Mouse (Mus musculus): ENCODE data around the gene Socs4.

Socs4 gene

DNA sequence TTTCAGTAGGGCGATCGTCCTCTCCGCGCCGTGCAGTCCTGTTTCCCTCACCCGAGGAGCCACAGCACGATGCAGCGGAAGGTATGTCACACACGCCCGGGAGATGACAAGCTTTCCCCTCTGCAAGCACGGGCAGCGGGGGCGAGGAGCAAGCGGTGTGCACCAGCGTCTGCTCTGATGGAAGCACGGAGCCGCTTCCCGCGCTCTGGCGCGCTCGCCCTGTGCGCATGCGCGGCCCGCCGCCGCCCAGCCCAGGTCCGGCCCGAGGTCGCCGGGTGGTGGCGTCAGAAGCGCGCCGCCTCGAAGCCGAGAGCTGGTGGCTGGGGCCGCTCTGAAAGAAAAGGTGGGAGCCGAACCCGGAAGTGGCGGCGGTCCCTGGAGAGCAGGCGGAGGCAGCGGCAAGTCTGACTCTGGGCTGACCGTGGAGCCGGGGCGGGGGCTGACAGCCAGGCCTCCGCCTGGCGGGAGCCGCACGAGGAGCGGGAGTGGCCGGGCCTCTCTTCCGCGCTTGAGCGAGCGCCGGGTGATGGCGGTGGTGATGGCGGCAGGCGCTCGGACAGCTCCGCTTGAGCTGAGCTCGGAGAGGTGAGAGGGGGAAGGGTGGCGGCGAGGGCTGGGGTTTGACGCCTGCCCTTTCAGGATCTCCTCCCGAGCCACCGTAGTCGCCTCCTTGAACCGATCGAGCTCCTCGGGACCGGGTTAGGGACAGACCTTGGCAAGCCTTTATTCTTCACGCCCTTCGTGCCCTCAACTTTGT, at the start of gene Socs4, which contains the start of gene Wdhd1:
Gene Socs4 (plus strand): TSS at position 295 of the 757 bp plus-strand sequence.
Gene Wdhd1 (minus strand): TSS at position 221 of the 757 bp plus-strand sequence.
- DNase-seq, result peak; percentile 96

DNA sequence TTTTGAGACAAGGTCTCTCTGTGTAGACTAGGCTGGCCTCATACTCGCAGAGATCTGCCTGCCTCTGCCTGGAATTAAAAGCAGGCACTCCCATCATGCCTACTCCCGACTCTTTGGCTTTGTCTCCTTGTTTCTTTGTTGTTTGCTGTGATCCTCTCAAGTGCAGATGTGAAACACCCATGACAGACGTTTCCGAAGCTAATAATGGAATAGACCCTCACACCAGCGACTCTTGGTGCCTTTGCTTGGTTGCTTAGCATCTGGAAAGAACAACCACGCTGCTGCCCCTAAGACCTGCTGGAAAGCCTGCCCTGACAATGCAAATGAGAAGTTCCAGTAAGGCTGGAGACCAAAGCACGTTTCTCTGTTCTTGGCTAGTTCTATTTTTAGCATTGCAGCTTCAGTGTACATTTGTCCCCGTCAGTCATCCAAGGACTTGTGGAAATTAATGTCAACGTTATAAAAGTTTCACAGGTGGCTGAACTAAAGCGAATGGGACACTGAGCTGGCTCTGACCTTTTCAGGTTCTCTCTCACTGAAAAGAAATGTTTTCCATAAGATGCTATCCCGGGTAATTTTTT, 46.8 kb upstream of the Socs4 start:
- DNase-seq, result no peak

DNA sequence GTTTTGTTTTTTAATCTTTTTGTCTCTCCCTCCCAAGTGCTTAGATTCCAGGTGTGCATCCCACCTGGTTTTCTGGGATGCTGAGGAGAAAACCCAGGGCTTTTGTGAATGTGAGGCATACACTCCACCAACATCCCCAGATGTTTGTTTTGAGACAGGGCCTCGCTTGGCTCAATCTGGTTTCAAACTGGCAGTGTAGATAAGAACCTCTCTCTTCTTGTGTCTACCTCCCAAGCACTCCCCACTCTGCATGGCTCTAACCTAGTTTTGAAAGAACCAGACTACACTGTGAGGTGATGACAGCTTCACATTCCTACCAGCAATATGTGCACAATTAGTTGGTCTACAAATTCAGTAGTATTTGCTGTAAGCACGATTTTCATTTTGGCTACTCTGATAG, 43.1 kb upstream of the Socs4 start:
- no peak for DNase-seq

DNA sequence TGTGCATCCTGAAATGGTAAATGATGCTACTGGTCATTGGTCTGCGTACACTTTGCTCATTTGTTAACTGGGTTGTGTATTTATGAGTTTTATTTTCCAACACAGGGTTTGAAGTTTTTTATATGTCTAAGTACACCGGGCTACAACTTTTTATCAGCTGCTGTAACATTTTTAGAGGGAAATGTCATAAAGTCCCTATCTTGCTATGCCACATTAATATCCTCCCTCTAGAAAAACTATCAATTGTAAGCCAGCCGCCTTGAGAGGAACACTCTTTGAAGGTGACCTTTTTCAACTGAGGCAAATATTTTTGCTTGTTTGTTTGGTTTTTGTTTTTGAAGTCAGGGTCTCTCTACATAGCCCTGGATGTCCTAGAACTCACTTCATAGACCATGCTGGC, 42.7 kb upstream of the Socs4 start:
- no peak for DNase-seq

DNA sequence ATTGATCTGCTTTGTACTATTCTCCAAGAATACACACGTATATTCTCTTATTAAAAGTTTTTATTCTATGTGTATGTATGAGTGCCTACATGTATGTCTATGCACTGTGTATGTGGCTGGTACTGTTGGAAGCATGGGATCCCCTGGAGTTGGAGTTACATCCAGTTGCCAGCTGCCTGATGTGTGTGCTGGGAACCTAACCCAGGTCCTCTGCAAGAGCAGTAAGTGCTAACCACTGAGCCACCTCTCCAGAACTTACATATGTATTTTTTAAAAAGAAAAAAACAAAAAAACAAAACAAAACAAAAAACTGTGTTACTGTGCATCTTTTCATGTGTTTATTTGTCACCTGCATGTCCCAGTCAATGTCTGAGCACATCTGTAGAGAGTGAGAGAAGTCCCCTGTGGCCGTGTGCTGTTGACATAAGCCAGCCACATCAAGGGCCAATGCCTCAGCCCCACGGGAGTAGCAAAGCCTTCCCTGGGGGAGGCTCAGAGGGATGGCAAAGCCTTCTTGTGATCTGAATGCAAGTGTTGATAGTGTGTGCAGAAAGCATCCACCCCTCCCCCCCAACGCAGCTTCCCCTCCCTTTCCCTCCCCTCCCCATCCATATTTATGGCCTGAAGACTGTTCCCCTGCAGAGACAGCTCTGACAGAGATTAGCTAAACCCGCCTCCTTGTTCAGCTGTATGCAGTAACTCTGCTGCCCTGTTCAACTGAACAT, 42.0 kb upstream of the Socs4 start:
- no peak for DNase-seq

DNA sequence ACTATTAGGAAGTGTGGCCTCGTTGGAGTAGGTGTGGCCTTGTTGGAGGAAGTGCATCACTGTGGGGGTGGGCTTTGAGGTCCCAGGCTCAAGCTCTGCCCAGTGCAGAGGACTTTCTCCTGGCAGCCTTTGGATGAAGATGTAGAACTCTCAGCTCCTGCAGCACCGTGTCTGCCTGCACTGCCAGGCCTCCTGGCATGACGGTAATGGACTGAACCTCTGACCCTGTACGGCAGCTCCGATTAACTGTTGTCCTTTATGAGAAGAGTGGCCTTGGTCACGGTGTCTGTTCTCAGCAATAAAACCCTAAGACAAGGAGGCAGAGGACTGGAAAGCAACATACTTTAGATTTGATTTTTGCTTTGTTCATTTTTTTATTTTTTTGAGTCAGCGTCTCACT, 40.2 kb upstream of the Socs4 start:
- DNase-seq, result no peak

DNA sequence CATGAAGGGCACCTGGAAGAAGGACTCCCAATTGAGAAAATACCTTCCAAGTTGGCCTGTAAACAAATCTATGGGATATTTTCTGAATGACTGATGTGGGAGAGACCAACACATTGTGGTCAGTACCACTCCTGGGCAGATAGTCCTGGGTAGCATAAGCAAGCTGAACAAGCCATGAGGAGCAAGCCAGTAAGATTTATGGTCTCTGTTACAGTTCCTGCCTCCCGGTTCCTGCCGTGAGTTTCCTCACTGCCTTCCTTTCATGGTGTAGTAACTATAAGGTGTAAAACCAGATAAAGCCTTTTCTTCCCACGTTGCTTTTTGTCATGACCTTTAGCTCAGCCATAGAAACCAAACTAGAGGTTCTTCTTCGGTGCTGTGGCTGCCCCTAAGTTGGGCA, 39.4 kb upstream of the Socs4 start:
- no peak for DNase-seq

DNA sequence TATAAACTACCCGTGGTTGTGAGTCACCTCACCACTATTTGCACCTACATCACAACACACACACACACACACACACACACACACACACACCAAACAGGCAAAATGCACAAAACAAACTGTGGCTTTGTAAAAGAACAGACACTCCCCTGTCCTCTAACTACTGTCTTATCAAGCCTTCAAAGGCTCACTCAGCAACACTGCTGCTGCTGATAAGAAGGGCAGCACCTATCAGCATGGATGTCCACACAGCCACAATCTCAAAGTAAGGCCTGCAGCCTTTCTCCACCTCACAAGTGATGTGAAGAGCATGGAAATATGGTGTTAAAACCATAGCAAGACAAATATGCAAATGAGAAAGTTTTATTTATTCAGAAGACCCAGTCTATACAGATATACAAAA, 36.1 kb upstream of the Socs4 start:
- no peak for DNase-seq

DNA sequence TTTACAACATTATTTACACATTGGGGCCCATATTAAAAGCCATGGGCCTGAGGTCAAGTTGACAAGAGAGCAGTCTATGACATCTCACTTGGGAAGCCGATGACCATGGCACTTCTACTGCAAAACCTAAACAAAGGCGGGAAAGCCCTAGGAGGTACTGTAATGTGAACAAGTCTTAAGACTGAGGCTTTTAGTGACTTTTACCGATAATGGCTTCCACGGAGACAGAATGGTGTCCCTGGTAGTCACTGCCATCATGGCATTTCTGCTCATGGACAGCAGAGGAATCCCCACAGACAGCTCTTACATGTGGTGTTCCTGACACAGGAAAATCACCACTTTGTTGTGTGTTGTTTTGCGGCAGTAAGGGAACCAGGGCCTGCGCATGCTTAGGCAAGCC, 35.7 kb upstream of the Socs4 start:
- DNase-seq, result no peak

DNA sequence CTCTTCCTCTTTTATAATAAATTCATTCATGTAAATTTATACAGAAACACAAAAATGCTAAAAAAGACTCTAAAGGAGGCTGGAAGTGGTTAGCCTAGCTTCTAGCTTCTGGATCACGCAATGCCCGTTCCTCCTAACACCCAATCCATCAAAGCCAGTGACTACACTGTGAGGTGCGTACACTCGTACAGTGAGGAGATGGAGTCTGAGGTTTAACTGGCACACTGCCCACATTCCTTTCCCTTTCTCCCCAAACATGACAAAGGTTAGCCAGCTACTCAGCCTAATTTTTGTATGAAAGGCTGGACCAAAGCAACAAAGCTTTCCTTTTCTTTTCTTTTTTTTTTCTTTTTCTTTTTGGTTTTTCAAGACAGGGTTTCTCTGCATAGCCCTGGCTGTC, 34.0 kb upstream of the Socs4 start:
- DNase-seq, result no peak

DNA sequence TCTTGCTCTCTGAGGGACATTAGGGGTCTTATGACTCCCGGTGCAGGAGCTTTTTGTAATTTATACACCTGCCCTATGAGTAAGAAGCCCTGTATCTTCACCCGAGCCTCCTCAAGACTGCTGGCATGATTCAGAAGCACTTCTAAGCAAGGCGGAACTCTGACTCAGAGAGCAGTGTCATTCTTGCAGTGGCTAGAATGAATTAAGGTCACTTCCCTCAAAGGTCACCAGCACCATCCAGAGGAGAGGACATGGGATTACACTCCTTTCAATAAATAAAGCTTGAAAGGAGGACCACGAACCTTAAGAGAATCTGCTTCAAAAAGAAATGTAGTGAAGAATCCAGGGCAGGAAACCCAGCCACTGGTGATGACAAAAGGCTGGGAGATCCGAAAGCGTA, 26.9 kb upstream of the Socs4 start:
- no peak for DNase-seq

DNA sequence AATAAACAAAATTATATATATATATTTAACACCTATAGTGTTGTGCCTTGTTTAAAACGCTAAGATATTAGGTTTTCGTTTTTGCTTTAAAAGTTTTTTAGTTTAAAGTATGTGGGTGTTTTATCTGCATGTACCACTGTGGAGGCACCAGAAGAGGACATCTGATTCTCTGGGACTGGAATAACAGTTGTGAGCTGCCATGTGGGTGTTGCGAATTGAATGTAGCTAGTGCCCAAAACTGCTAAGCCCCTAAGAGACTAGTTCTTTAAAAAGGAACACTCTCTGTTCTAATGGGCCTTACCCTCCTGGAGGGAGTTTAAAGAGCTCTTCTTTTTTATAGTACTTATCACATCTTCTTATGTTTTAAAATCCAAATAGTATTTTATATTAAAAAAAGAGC, 11.9 kb upstream of the Socs4 start:
- DNase-seq, result no peak

DNA sequence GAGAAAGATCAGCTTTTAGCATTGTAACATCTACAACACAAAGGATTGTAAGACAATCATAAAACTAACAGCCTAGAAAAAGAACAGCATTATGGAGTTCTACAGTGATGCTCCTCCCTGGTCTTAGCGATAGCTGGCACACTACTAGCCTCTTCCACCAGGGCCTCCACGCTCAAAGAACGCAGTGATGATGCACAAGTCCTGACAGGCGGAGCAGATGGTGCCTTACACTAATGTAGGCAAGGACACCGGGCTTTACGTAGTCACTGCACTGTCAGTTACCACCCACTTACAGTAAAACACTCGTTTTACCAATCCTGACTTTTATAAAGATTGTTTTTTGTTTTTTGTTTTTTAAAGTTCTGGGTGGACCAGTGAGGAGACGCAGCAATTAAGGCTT, 10.9 kb upstream of the Socs4 start:
- DNase-seq, result peak; percentile 11

DNA sequence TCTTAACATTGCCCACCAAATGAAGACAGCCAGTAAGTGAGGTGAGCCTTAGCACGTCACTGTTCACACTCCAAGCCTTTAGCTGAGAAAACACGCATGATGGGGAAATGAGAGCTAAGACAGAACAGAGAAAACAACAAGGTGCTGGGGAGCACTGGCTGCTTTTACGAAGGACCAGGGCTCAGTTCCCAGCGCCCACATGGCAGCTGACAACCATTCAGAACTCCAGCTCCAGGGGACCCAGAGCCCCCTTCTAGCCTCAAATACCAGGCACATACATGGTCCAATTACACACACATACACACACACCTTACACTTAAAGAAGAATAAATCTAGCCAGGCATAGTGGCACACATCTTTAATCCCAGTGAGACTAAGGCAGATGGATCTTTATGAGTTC, 7.7 kb upstream of the Socs4 start:
- no peak for DNase-seq

DNA sequence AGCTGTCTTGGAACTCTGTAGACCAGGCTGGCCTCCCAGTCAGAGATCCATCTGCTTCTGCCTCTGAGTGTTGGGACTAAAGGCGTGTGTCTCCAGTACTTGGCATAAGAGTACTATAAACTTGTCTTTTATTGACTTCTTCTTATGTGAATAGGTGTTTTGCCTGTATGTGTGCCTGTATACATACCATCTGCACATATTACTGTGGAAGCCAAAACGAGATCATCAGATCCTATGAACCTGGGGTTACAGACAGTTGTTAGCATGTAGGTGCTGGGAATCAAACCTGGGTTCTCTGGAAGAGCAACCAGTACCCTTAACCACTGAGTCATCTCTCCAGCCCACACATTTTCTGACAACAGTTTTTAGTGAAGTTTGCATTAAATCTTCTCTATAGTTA, 7.0 kb upstream of the Socs4 start:
- no peak for DNase-seq

DNA sequence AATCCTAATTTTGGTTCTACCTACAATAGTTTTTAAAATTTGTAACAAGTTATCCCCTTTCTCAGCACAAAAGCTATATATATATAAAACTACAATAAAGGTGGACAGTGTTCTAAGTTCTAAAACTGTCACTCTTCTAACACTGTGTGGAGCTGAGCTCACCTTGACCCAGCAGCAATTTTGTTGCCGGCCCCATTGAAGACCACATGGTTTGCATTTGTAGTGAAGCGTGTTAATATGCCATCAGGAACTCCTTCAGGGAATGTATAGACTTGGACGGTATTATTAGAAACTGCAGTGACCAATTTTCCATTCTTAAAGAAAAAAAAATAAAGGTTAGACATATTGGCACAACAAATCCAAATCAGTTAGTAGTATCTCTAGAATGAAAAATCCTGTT, 3.0 kb upstream of the Socs4 start:
- DNase-seq, result no peak

DNA sequence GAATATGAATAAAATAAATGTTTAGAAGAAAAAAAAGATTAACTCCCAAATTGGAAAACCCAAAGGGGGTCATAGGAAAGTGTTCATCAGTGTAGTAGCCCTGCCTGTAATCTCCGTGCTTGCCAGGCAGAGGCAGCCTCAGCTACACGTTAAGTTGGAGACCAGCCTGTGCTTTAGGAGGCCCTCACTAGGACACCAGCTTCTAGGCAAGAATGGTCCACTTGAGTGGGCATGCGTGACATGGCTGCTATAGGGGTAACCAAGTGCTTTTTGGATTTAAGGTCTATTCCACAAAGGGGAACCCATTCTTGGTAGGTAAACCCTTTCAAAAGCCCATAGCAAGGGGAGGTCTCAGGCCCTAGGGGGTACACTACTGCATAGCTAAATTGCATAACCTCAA, 1.3 kb upstream of the Socs4 start:
- DNase-seq, result no peak

DNA sequence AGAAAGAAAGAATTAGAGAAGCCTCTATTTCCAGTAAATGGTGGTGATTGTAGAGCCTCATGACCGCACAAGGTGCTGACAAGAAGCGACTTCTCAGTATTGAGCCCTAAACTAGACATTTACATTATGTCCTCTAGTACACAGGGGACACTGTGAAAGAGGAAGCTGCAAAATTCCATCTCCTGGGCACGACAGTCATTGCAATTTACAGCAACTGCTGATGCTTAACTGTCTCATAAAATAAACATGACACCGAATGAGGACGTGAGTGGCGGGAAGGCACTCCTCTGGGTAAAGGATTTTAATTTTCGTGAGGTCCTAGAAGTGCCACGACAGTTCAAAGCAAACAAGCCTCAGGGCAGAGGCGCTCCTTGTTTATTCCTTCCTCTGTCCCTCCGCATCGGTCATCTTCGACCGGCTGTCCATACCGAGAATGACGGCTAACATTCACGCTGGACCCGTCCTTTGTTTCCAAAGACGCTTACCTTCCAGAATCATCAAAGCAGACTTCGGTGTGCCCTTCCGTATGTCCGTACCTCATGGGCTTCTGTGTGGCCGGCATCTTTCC, 611 bp upstream of the Socs4 start:
- DNase-seq, result no peak

DNA sequence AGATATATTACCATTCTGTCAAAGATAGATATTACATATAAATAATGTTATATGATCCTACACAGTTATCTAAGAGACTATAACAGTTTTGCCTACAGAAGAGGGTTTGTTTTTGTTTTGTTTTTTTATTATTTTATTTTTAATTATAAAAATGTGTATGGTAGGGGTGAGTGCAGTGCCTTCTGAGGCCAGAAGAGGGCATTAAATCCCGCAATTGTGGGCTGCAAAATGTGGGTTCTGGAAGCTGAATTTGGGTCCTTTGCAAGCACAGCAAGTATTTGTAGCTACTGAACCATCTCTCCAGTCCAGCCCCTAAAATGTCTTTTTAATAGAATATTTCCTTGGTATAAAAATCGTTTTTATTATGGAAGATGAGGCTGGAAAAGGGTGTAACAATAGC, 2.3 kb downstream of the Socs4 start:
- DNase-seq, result no peak

DNA sequence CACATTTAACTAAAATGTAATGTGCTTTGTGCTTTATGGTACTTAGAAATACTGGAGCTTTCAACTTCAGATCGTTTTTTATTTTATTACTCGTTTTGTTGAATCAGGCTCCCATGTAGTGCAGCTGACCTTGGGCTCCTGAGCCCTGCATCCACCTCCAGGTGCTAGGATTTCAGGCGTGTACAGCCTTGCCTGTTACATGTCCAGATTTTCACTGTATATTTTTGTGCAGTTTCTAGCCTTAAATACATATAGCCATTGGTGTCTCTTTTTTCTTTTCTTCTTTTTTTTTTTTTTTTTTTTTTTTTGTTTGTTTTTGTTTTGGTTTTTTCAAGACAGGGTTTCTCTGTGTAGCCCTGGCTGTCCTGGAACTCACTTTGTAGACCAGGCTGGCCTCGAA, 4.8 kb downstream of the Socs4 start:
- DNase-seq, result no peak

DNA sequence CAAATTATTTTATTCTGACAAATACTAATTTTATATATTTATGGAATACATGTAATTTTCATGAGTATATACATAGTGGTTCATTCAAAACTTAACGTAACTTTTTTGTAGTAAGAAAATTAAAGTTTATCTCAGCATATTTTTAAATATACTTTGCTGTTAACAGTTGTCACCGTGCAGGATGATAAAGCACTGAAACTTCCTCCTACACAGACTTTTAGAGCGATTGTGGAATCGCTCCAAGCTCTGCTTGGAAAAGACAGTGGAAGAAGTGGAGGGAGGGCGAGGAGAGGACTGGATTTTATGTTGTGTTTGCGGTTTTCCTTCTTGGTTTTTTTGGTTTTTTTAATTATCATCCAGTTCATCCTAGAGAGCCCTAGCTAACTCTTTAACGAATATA, 6.8 kb downstream of the Socs4 start:
- no peak for DNase-seq

DNA sequence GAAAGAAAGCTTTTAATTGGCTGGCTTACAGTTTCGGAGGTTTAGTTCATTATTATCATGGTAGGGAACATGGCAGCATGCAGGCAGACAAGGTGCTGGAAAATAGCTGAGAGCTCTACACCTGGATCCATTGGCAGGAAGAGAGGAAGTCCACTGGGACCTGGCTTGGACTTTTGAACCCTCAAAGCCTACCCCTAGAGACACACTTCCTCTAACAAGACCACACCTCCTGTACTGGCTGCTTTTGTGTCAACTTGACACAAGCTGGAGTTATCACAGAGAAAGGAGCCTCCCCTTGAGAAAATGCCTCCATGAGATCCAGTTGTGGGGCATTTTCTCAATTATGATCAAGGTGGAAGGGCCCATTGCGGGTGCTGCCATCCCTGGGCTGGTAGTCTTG, 8.5 kb downstream of the Socs4 start:
- no peak for DNase-seq

DNA sequence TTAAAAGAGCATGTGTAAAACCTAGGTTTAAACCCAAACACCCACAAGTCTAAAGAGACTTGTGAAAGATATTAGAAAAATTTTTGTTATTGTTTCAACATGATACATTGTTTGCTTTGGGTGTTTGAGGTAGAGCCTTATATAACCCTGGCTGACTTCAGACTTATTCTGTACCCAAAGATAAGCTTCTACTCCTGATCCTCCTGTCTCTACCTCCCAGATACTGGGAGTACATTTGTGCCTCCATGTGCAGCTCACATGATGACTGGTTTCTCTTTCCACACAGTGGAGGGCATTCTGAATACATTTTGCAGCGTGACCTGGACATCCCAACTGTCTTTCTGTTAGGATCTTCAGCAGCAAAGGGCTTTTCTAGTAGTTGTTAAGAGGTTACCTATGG, 9.5 kb downstream of the Socs4 start:
- no peak for DNase-seq

DNA sequence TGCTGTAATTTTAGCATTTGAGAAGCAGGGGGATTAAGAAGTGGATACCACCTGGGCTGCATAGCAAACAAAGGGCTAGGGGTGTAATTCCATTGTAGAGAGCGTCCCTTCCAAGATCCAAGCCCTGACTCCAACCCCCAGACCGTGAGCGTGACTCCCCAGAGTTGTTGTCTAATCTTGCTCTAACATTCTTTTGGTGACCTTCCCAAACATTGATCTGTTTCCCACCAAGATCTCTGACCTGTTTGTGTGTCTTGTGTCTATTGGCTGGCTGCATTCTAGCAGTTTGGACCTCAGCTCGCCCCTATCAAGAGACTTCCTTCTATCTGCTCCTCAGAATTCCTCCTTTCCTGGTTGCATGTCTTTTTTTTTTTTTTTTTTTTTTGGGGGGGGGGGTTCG, 10.3 kb downstream of the Socs4 start:
- DNase-seq, result no peak
